Mouse (Mus musculus) embryonic facial prominence, embryonic 14.5 days (tissue): ENCODE data around the gene Nexn. TPM values are rescaled to one million over a fixed set of nuclear protein-coding genes. Genes with fewer than 3 reads are reported as not detected.
A peak's percentile ranks its signal among the peaks of the same experiment; 100 is the strongest.

Experiments used
- ATAC-seq: fragments of 200-750 bp; cut with Nextera tagmentation; 2 replicates; pipeline ENCODE4 v1.8.0; 2017; ENCODE audit warnings: low read depth, moderate number of reproducible peaks, moderate TSS enrichment
- DNase-seq: peaks from one replicate; pipeline ENCODE4 v3.0.0-alpha.2; 2015; ENCODE audit warnings: low spot score
- H3K27ac ChIP-seq: fragments of 300-500 bp; sonication (generic); replicated peaks from 2 replicates; pipeline ENCODE4 v1.5.1; 2014; ENCODE audit warnings: low read depth, mild to moderate bottlenecking, low read length, moderate library complexity
- H3K27me3 ChIP-seq: fragments of 300-500 bp; sonication (generic); replicated peaks from 2 replicates; pipeline ENCODE4 v1.6.1; 2014; ENCODE audit warnings: low read length; ENCODE audit not compliant: control insufficient read depth, insufficient read depth
- H3K36me3 ChIP-seq: fragments of 300-500 bp; sonication (generic); 2 replicates; pipeline ENCODE4 v1.6.1; 2014; ENCODE audit warnings: low read length, mixed read lengths; ENCODE audit not compliant: control insufficient read depth, insufficient read depth
- H3K4me1 ChIP-seq: fragments of 300-500 bp; sonication (generic); 2 replicates; pipeline ENCODE4 v1.6.1; 2014; ENCODE audit warnings: antibody characterized with exemption, low read length; ENCODE audit not compliant: control insufficient read depth, insufficient read depth
- H3K4me2 ChIP-seq: fragments of 300-500 bp; sonication (generic); 2 replicates; pipeline ENCODE4 v1.6.1; 2014; ENCODE audit warnings: low read depth, mild to moderate bottlenecking, low read length, moderate library complexity, mixed read lengths
- H3K4me3 ChIP-seq: fragments of 300-500 bp; sonication (generic); 2 replicates; pipeline ENCODE4 v1.5.1; 2014; ENCODE audit warnings: low read depth, mild to moderate bottlenecking, low read length
- H3K9ac ChIP-seq: fragments of 300-500 bp; sonication (generic); 2 replicates; pipeline ENCODE4 v1.6.1; 2014; ENCODE audit warnings: low read depth, mild to moderate bottlenecking, low read length, moderate library complexity, mixed read lengths
- H3K9me3 ChIP-seq: fragments of 300-500 bp; sonication (generic); 2 replicates; pipeline ENCODE4 v1.6.1; 2016; ENCODE audit warnings: low read length; ENCODE audit not compliant: control insufficient read depth
- WGBS: fragments of 180-500 bp; shearing (Covaris S2); extraction: QIAGEN DNeasy Blood & Tissue Kit; methylation state at CpG from one replicate; pipeline ENCODE4 v1.1.7; 2014; 5-methylcytosine and 5-hydroxymethylcytosine counted together
- polyA plus RNA-seq: library from polyadenylated mRNA; unstranded; fragments of >200 nt; fragmentation: Nextera tagmentation; extraction: Ambion mirVana; gene quantifications from 2 replicates; pipeline ENCODE4 v1.2.1, GENCODE M21; 2014

Gene Nexn
- polyA plus RNA-seq, 1 experiment from 2014 or later = 42.0 TPM

DNA sequence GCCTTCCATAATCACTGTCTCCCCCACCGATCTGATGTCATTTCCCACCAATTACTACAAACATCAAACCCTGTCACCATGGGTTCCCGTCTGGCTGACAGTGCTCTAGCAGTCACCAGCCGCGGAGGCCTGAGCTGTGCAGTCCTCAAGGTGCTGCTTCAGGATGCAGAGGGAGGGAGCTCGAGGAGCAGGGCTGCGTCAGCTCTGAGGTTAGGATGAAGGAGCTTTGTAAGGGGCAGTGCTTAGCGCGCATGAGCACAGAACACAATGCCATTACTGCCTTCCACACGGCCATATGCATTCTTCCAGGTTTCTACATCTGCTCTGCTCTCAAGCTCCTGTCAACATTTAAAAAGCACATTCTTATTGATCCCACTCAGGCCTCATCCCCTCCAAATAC, 36.8 kb upstream of the Nexn start:
- DNase-seq (no peak), ATAC-seq (no peak)
- H3K27ac ChIP-seq = no peak overlapping the region
- H3K4me1 ChIP-seq = no peaks in the 10 kb centered on the region
- no peak overlapping the region for H3K4me2 ChIP-seq
- H3K36me3 ChIP-seq = peaks cover 23% of the 10 kb centered on the region; the same call in 1 of the 2 replicates
- no peak overlapping the region for H3K4me3 ChIP-seq
- 72% methylated on average over 9 of the region's 9 CpGs for WGBS
- no peak overlapping the region for H3K9ac ChIP-seq
- no peaks in the 10 kb centered on the region for H3K9me3 ChIP-seq
- H3K27me3 ChIP-seq = no peaks in the 10 kb centered on the region

DNA sequence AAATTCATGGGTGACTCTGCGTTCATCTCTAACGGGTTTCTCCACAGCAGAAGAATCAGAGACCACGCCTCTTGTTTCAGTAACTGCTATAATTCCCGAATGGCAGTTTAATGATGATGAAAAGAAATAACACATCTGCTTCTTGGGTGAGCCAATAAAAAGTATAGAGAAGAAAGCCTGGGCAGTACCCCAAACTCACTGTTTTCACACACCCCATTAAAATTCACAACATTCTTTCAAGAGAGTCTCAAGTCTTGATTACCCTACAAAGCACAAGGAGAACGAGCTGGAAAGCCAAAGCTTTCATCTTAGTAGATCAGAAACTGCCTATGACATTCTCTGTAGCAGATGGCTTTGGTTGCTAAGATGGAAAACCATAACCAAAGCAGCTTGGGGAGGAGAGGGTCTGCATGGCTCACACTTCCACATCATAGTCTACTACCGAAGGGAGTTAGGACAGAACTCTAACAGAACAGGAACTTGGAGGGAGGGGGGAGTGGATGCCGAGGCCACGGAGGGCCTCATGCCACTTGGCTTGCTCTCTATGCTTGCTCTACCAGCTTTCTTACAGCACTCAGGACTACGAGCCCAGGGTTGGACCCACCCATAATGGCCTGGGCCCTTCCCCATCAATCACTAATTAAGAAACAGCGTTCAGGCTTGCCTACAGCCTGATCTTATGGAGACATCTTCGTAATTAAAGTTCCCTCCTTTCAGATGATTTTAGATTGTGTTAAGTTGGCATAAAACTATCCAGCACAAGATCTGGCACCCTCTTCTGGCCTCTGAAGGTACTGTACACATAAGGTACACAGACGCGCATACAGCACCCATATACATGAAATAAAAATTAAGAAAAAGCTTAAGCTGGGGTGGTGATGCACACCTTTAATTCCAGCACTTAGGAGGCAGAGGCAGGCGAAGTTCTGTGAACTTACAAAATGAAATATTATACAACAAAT, 34.5 kb upstream of the Nexn start:
- no peak for DNase-seq
- Histone ChIP-seq H3K27ac (no peak overlapping the region), H3K4me2 (no peak overlapping the region), H3K27me3 (no peaks in the 10 kb centered on the region), H3K9me3 (no peaks in the 10 kb centered on the region), H3K4me1 (no peaks in the 10 kb centered on the region), H3K36me3 (peaks cover 36% of the 10 kb centered on the region), H3K9ac (no peak overlapping the region), H3K4me3 (no peak overlapping the region)
- 84% methylated on average over 14 of the region's 14 CpGs for WGBS
- no peak for ATAC-seq

DNA sequence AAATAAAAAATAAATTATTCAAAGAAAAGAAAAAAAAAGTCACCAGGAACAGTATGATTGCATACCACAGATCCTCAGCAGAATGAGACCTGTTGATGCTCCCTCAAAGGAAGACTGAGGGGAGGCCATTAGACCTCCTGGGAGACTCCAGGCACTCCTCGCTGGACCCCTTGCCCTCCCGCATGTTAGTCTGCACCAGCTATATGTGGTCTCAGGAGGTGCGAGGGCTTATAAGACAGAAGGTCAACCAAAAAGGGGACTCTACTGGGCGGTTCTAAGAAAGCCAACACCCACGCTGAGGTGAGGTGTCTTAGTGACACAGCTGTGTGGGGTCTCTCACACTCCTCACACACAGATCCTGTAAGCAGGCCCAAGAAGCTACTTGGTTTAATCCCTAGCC, 29.7 kb upstream of the Nexn start:
- Histone ChIP-seq H3K27ac (no peak overlapping the region), H3K4me2 (no peak overlapping the region), H3K9me3 (no peaks in the 10 kb centered on the region), H3K27me3 (no peaks in the 10 kb centered on the region), H3K36me3 (peaks cover 24% of the 10 kb centered on the region), H3K4me1 (peaks cover 7% of the 10 kb centered on the region; the same call in 1 of the 2 replicates), H3K4me3 (no peak overlapping the region), H3K9ac (no peak overlapping the region)
- DNase-seq (no peak), ATAC-seq (no peak)
- whole genome bisulfite sequencing = 92% methylated on average over 5 of the region's 5 CpGs

DNA sequence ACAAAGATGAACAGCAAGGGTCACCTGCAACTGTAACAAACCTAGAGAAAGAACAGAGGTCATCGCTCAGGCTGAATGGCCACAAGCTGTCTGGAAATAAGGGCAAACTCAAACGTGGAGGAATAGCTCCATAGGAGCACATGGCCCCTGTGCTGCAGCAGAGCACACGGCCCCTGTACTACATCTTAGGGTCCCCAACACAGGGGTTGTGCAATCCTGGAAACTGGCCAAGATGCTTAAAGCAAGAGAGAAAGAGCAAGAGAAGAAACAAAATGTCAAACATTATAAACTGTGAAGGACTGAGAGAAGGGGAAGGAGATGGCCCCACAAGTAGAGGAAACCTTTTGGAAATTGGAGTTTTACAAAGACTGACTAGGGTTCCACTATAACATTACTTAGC, 28.2 kb upstream of the Nexn start:
- ATAC-seq (no peak), DNase-seq (no peak)
- no peak overlapping the region for H3K9ac ChIP-seq
- 66% methylated on average over 3 of the region's 3 CpGs for WGBS
- no peaks in the 10 kb centered on the region for H3K27me3 ChIP-seq
- peaks cover 26% of the 10 kb centered on the region for H3K36me3 ChIP-seq
- H3K4me2 ChIP-seq = no peak overlapping the region
- H3K27ac ChIP-seq = no peak overlapping the region
- H3K4me3 ChIP-seq = no peak overlapping the region
- peaks cover 7% of the 10 kb centered on the region; the same call in 1 of the 2 replicates for H3K4me1 ChIP-seq
- no peaks in the 10 kb centered on the region for H3K9me3 ChIP-seq

GRCm38 (mm10) chr3:152293530-152294181, 27.5 kb upstream of the Nexn start:
- Histone ChIP-seq H3K9ac (no peak overlapping the region), H3K27me3 (no peaks in the 10 kb centered on the region), H3K4me1 (peaks cover 7% of the 10 kb centered on the region; the same call in 1 of the 2 replicates), H3K27ac (no peak overlapping the region), H3K9me3 (no peaks in the 10 kb centered on the region), H3K4me3 (no peak overlapping the region), H3K4me2 (no peak overlapping the region), H3K36me3 (peaks cover 26% of the 10 kb centered on the region)
- 51% methylated on average over 13 of the region's 13 CpGs for WGBS
- ATAC-seq (no peak), DNase-seq (no peak)

- no peak for DNase-seq
- WGBS = 58% methylated on average over 6 of the region's 6 CpGs
- Histone ChIP-seq H3K36me3 (peaks cover 36% of the 10 kb centered on the region), H3K4me1 (peaks cover 7% of the 10 kb centered on the region; the same call in 1 of the 2 replicates), H3K4me2 (no peak overlapping the region), H3K27ac (no peak overlapping the region), H3K9ac (no peak overlapping the region), H3K27me3 (no peaks in the 10 kb centered on the region), H3K9me3 (no peaks in the 10 kb centered on the region), H3K4me3 (no peak overlapping the region)
- ATAC-seq = no peak
Observed at GRCm38 (mm10) chr3:152291895-152292294, 25.7 kb upstream of the Nexn start.

- Histone ChIP-seq H3K4me1 (peaks cover 7% of the 10 kb centered on the region; the same call in 1 of the 2 replicates), H3K4me2 (no peak overlapping the region), H3K9me3 (no peaks in the 10 kb centered on the region), H3K4me3 (no peak overlapping the region), H3K9ac (no peak overlapping the region), H3K27ac (peak overlapping the region; percentile 74), H3K27me3 (no peaks in the 10 kb centered on the region), H3K36me3 (peaks cover 36% of the 10 kb centered on the region)
- 50% methylated on average over 17 of the region's 17 CpGs for WGBS
- ATAC-seq = no peak
- peak; percentile 60 for DNase-seq
Observed at GRCm38 (mm10) chr3:152290175-152290798, 24.1 kb upstream of the Nexn start.

DNA sequence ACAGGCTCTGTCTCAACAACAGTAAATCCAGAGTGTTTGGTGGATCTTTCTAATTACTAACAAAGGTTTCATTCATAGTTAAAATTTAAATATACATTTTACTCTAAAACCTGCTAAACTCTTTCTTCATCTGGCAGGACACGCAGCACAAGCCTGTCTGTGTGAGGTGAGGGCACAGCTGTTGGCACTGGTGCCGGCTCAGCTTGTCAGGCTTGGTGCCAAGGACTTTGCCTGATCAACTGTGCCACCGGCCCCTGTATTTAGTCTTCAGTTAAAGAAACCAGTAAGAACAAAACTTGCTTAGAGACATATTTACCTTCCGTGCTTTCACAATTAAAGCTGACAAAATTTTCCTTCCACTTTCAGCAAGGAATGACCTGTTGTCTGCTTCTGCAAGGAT, 22.6 kb upstream of the Nexn start:
- DNase-seq (no peak), ATAC-seq (no peak)
- no peaks in the 10 kb centered on the region for H3K9me3 ChIP-seq
- H3K27me3 ChIP-seq = no peaks in the 10 kb centered on the region
- peaks cover 39% of the 10 kb centered on the region for H3K36me3 ChIP-seq
- H3K4me2 ChIP-seq = no peak overlapping the region
- H3K4me3 ChIP-seq = no peak overlapping the region
- no peak overlapping the region for H3K9ac ChIP-seq
- WGBS = 87% methylated on average over 4 of the region's 4 CpGs
- no peak overlapping the region for H3K27ac ChIP-seq
- 0 out of 2 replicates have a peak, but pooled peaks cover under 1% of the 10 kb centered on the region for H3K4me1 ChIP-seq
